Mouse (Mus musculus) MEL (cell line): ENCODE results near the gene Fv1.

ENCODE experiments used
- CTCF ChIP-seq, 3 experiments: IDR thresholded peaks in 2 of 3; conservative IDR thresholded peaks in 1 of 3; 2 replicates each; pipeline ENCODE4 v1.5.1; 2011 to 2012; ENCODE audit warnings: low read length in 3 of 3, low read depth in 2 of 3, mild to moderate bottlenecking in 2 of 3, improper control_type of control experiment in 1 of 3, inconsistent platforms in 1 of 3, mixed read lengths in 1 of 3, moderate library complexity in 1 of 3; ENCODE audit not compliant: control insufficient read depth in 1 of 3, insufficient read depth in 1 of 3, poor library complexity in 1 of 3, severe bottlenecking in 1 of 3
- E2F4 ChIP-seq: IDR thresholded peaks from 2 replicates; pipeline ENCODE4 v1.6.1; 2011; ENCODE audit warnings: low read depth, low read length, improper control_type of control experiment, borderline replicate concordance
- EP300 ChIP-seq, 2 experiments: IDR thresholded peaks; 2 replicates each; pipeline ENCODE4 v1.6.1; 2011; ENCODE audit warnings: improper control_type of control experiment in 2 of 2, low read length in 2 of 2, low read depth in 1 of 2, mild to moderate bottlenecking in 1 of 2
- MYC ChIP-seq: IDR thresholded peaks from 2 replicates; pipeline ENCODE4 v1.6.1; 2011; ENCODE audit warnings: low read depth, mild to moderate bottlenecking, low read length, improper control_type of control experiment, moderate library complexity
- NELFE ChIP-seq: IDR thresholded peaks from 2 replicates; pipeline ENCODE4 v1.6.1; 2011; ENCODE audit warnings: low read depth, low read length, improper control_type of control experiment
- NRF1 ChIP-seq: IDR thresholded peaks from 2 replicates; pipeline ENCODE4 v1.6.1; 2014; ENCODE audit warnings: low read depth, mild to moderate bottlenecking, inconsistent platforms, low read length, improper control_type of control experiment, moderate library complexity; ENCODE audit not compliant: poor library complexity, insufficient read depth, severe bottlenecking
- POLR2A ChIP-seq, 2 experiments: IDR thresholded peaks; 2 replicates each; pipeline ENCODE4 v1.6.1; 2011 to 2012; ENCODE audit warnings: low read length in 2 of 2, mild to moderate bottlenecking in 2 of 2, control low read depth in 1 of 2, improper control_type of control experiment in 1 of 2, low read depth in 1 of 2, moderate library complexity in 1 of 2; ENCODE audit not compliant: control insufficient read depth in 1 of 2, insufficient read depth in 1 of 2, poor library complexity in 1 of 2
- TAL1 ChIP-seq: IDR thresholded peaks from 2 replicates; pipeline ENCODE4 v1.6.1; 2012; ENCODE audit warnings: mild to moderate bottlenecking, inconsistent platforms, low read length, moderate library complexity, mixed read lengths
- ZMIZ1 ChIP-seq: IDR thresholded peaks from 2 replicates; pipeline ENCODE4 v1.6.1; 2012; ENCODE audit warnings: low read depth, mild to moderate bottlenecking, inconsistent platforms, low read length, improper control_type of control experiment, moderate library complexity

- no peak for TF ChIP-seq EP300 (IDR thresholded peaks at IDR 0.05; ENCODE audit: low read depth in 1 of 2, low read length in 2 of 2)
- TF ChIP-seq POLR2A (IDR thresholded peaks at IDR 0.05; ENCODE audit: control insufficient read depth in 1 of 2, insufficient read depth in 1 of 2, low read depth in 1 of 2, low read length in 2 of 2, poor library complexity in 1 of 2): no peak
- TF ChIP-seq MYC: no peak
- no peak for TF ChIP-seq NELFE
- no peak for TF ChIP-seq E2F4
- no peak for TF ChIP-seq CTCF (IDR thresholded peaks at IDR 0.05 in 2 of 3, conservative IDR thresholded peaks at IDR 0.05 in 1 of 3; ENCODE audit: control insufficient read depth in 1 of 3, insufficient read depth in 1 of 3, low read depth in 2 of 3, low read length in 3 of 3, poor library complexity in 1 of 3, severe bottlenecking in 1 of 3)
- no peak for TF ChIP-seq TAL1
- no peak for TF ChIP-seq ZMIZ1
- no peak for TF ChIP-seq NRF1
Measured at GRCm38 (mm10) chr4:147884138-147884537, 15.4 kb downstream of the Fv1 start.
